Mouse (Mus musculus) midbrain, embryonic 11.5 days (tissue): ENCODE results near the gene Zfp663. TPM values are rescaled to one million over a fixed set of nuclear protein-coding genes. Genes with fewer than 3 reads are reported as not detected.

Source experiments
- ATAC-seq: fragments of 200-750 bp; cut with Nextera tagmentation; 2 replicates; pipeline ENCODE4 v1.8.0; 2017; ENCODE audit warnings: moderate TSS enrichment, moderate library complexity; ENCODE audit not compliant: low FRiP score
- DNase-seq: peaks from one replicate; pipeline ENCODE4 v3.0.0; 2015; ENCODE audit warnings: low spot score; ENCODE audit errors: missing footprints
- H3K27ac ChIP-seq: fragments of 300-500 bp; sonication (generic); 2 replicates; pipeline ENCODE4 v1.5.1; 2014; ENCODE audit warnings: low read depth, low read length
- H3K27me3 ChIP-seq: fragments of 300-500 bp; sonication (generic); 2 replicates; pipeline ENCODE4 v1.6.1; 2014; ENCODE audit warnings: mild to moderate bottlenecking, low read length, moderate library complexity, mixed read lengths; ENCODE audit not compliant: control insufficient read depth, insufficient read depth
- H3K36me3 ChIP-seq: fragments of 300-500 bp; sonication (generic); 2 replicates; pipeline ENCODE4 v1.6.1; 2014; ENCODE audit warnings: mild to moderate bottlenecking, low read length, moderate library complexity, mixed read lengths; ENCODE audit not compliant: control insufficient read depth, insufficient read depth
- H3K4me1 ChIP-seq: fragments of 300-500 bp; sonication (generic); 2 replicates; pipeline ENCODE4 v1.6.1; 2014; ENCODE audit warnings: low read length; ENCODE audit not compliant: control insufficient read depth, insufficient read depth
- H3K4me2 ChIP-seq: fragments of 300-500 bp; sonication (generic); 2 replicates; pipeline ENCODE4 v1.6.1; 2014; ENCODE audit warnings: mild to moderate bottlenecking, moderate library complexity
- H3K4me3 ChIP-seq: fragments of 300-500 bp; sonication (generic); 2 replicates; pipeline ENCODE4 v1.5.1; 2014; ENCODE audit warnings: low read depth, low read length
- H3K9ac ChIP-seq: fragments of 300-500 bp; sonication (generic); 2 replicates; pipeline ENCODE4 v1.6.1; 2014; ENCODE audit warnings: low read length
- H3K9me3 ChIP-seq: fragments of 300-500 bp; sonication (generic); 2 replicates; pipeline ENCODE4 v1.6.1; 2016; ENCODE audit warnings: low read length; ENCODE audit not compliant: control insufficient read depth
- WGBS: fragments of 180-500 bp; shearing (Covaris S2); extraction: QIAGEN DNeasy Blood & Tissue Kit; methylation state at CpG from one replicate; pipeline ENCODE4 v1.1.7; 2014; 5-methylcytosine and 5-hydroxymethylcytosine counted together
- polyA plus RNA-seq: library from polyadenylated mRNA; unstranded; fragments of >200 nt; fragmentation: Nextera tagmentation; extraction: Ambion mirVana; gene quantifications from 2 replicates; pipeline ENCODE4 v1.2.1, GENCODE M21; 2014

Gene Zfp663
- 9.0 and 10.1 TPM in 2 replicates for polyA plus RNA-seq

DNA sequence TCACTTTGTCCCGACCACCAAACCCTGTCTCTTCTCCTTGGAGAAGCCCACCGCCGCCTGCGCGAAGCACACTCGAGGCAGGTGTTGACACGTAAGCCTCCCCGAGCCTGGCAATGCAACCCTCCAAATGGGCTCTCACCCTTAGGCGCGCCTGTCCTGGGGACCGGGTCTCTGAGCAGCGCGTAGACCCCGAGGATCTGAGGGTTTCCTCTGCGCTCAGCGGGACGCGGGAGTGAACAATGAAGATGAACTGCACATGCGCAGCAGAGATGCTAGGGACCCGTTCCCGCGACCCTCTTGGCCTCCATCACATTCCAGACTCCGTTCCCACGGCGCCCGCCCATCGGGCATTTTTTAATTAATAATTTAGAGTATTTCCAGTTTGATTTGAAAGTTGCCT is at the start of gene Zfp663:
TSS of gene Zfp663 (minus strand) at position 234 of the 400 bp plus-strand sequence.
- peak within 1 kb of the TSS; percentile 77 for H3K4me2 ChIP-seq
- DNase-seq (peak; percentile 98), ATAC-seq (peak; percentile 69)
- H3K9me3 ChIP-seq = no peaks in the 10 kb centered on the region
- H3K4me3 ChIP-seq = peak within 1 kb of the TSS; percentile 47
- H3K27ac ChIP-seq = peak within 1 kb of the TSS; percentile 69
- no peaks in the 10 kb centered on the region for H3K36me3 ChIP-seq
- WGBS = 1% methylated on average over 27 of the region's 27 CpGs
- H3K9ac ChIP-seq = peak within 1 kb of the TSS; percentile 68
- peaks cover 10% of the 10 kb centered on the region for H3K4me1 ChIP-seq
- H3K27me3 ChIP-seq = peaks cover 2% of the 10 kb centered on the region; the same call in 1 of the 2 replicates

DNA sequence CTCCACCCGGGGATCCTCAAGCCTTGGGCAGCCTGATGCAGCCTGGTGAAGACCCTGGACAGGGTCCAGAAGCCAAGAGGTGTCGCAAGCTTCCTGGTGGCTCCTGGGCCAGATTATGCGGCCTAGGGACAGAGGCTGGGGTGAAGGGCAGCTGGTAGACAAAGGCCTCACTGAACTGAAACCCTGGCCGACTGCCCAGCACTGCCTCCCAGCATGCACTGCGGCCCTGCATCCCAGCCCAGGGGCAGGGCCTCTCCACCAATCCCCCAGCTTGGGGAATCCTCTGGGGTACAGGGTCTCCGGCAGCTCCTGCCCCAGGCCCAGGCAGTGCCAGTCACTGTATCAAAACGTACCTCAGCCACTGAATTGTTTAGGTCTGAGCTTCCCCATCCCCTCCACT is 48.8 kb upstream of the Zfp663 start:
- peak overlapping the region; percentile 25 for H3K27ac ChIP-seq
- no peaks in the 10 kb centered on the region for H3K36me3 ChIP-seq
- peak overlapping the region; percentile 30; the same call in 1 of the 2 replicates for H3K9ac ChIP-seq
- DNase-seq (no peak), ATAC-seq (peak; percentile 36)
- no peaks in the 10 kb centered on the region for H3K27me3 ChIP-seq
- H3K4me3 ChIP-seq = no peak overlapping the region
- WGBS = 50% methylated on average over 7 of the region's 7 CpGs
- peaks cover 35% of the 10 kb centered on the region for H3K4me1 ChIP-seq
- no peaks in the 10 kb centered on the region for H3K9me3 ChIP-seq
- H3K4me2 ChIP-seq = no peak overlapping the region

DNA sequence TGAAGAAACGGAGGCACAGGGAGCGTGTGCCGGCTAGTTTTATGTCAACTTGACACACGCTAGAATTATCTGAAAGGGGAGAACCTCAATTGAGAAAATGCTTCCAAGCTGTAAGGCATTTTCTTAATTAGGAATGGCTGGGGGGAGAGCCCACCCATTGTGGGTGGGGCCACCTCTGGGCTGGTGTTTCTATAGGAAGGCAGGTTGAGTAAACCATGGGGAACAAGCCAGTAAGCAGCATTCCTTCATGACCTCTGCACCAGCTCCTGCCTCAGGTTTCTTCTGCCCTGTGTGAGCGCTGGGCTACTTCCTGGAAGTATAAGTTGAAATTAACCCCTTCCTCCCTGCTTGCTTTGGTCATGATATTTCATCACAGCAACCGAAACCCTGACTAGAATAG is 47.3 kb upstream of the Zfp663 start:
- Histone ChIP-seq H3K27ac (peak overlapping the region; percentile 22; the same call in 1 of the 2 replicates), H3K9ac (no peak overlapping the region), H3K4me1 (peaks cover 35% of the 10 kb centered on the region), H3K4me2 (no peak overlapping the region), H3K27me3 (no peaks in the 10 kb centered on the region), H3K9me3 (no peaks in the 10 kb centered on the region), H3K4me3 (no peak overlapping the region), H3K36me3 (no peaks in the 10 kb centered on the region)
- no peak for ATAC-seq
- DNase-seq = no peak
- 72% methylated on average over 6 of the region's 6 CpGs for WGBS

DNA sequence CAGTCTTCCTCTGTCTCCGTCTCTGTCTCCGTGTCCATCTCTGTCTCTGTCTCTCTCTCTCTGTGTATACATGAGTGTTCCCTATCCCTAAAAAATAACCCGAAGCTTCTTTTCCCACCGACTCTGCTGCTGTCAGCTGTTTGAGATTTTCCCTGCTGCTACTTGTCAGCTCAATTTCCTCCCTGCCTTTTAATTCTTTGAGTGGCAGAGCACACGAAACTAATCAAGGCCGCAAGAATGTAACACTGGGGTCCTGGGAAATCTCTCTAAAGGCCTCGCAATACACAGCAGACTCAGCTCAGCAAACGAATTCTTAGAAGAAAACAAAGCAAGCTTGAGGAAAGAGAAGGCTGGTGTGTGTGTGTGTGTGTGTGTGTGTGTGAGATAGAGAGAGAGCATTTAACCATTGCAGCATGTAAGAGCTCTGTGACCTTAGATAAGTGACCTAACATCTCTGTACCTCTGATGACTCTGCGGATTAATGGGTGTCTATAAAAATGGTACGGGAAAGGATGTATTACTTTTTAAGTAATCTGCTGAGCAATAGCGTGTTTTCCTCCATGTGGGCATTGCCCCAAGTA is 46.7 kb upstream of the Zfp663 start:
- DNase-seq (peak; percentile 90), ATAC-seq (peak; percentile 36)
- Histone ChIP-seq H3K9me3 (no peaks in the 10 kb centered on the region), H3K4me3 (no peak overlapping the region), H3K27me3 (no peaks in the 10 kb centered on the region), H3K4me1 (peaks cover 35% of the 10 kb centered on the region), H3K4me2 (no peak overlapping the region), H3K9ac (no peak overlapping the region), H3K36me3 (no peaks in the 10 kb centered on the region), H3K27ac (peak overlapping the region; percentile 52; the same call in 1 of the 2 replicates)
- WGBS = 45% methylated on average over 11 of the region's 11 CpGs

DNA sequence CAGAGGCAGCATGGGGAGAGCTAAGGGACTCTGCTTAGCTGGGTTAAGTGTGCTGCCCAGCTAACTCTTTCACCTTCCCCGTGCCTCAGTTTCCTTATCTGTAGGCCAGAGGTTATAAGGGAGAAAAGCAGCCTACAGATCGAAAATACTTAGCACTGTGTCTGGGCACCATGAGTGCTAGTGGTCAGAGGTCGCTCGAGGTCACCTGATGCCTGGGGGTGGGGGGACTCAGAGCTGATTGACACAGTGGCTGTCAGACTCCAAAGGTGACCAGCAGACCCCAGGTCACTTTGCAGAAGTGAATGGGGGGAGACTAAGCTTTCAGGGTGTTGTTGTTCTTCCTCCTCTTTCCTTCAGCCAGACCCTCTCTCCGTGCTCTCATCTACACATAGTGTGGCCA is 45.8 kb upstream of the Zfp663 start:
- Histone ChIP-seq H3K9me3 (no peaks in the 10 kb centered on the region), H3K27ac (peak overlapping the region; percentile 52), H3K27me3 (no peaks in the 10 kb centered on the region), H3K9ac (no peak overlapping the region), H3K4me3 (no peak overlapping the region), H3K4me1 (peaks cover 29% of the 10 kb centered on the region), H3K36me3 (no peaks in the 10 kb centered on the region), H3K4me2 (no peak overlapping the region)
- ATAC-seq (no peak; the same call in 1 of the 2 replicates), DNase-seq (peak; percentile 69)
- WGBS = 76% methylated on average over 5 of the region's 5 CpGs

DNA sequence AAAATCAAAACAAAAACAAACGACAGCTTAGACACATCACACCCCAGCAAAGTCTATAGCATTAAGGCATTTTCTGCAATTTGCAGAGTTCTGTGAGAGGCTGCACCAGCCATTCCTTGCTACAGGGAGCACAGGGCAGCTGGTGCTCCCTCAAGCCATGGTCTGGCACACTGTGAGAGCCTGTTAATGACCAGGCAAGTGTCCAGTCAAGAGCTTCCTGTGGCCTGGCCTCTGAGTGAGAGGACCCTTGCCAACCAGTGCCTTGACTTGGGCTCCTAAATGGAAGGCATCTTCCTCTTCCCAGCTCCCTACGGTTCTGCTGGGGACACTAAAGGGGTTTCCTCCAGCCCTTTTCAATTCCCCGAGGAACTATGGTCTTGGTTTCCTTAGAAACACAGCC is 45.4 kb upstream of the Zfp663 start:
- no peak overlapping the region for H3K9ac ChIP-seq
- H3K27me3 ChIP-seq = no peaks in the 10 kb centered on the region
- H3K36me3 ChIP-seq = no peaks in the 10 kb centered on the region
- no peak overlapping the region for H3K4me2 ChIP-seq
- peak overlapping the region; percentile 52; the same call in 1 of the 2 replicates for H3K27ac ChIP-seq
- DNase-seq (peak; percentile 69), ATAC-seq (no peak)
- WGBS = 39% methylated on average over 3 of the region's 3 CpGs
- no peaks in the 10 kb centered on the region for H3K9me3 ChIP-seq
- peaks cover 29% of the 10 kb centered on the region for H3K4me1 ChIP-seq
- no peak overlapping the region for H3K4me3 ChIP-seq

DNA sequence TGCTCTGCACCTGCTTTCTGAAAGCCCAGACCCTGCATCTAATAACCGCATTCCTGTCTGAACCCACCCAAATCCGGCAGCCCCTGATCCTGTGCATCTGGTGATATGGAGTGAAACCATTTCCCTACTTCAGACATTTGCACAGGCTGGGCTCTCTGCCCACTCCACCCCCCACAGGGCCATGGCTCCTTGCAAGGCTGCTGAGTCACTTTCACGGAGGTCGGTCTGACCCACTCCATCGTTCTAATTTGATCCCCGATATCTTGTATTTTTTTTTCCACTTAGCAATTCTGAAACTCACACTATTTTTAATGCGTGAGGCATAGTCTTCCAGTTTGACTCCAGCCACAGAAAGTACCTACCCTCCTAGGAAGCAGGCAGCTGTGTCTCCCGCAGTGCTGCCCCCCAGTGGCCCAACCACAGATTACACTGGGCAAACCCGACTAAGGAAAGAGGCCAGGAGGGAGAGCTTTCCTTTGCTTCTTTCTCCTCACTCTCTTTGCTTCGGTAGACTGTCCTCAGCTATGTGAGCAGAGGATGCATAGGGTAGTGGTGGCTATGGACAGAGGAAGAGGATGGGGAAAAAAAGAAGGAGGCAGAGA is 39.3 kb upstream of the Zfp663 start:
- Histone ChIP-seq H3K4me1 (no peaks in the 10 kb centered on the region), H3K4me3 (no peak overlapping the region), H3K9ac (no peak overlapping the region), H3K27ac (no peak overlapping the region), H3K27me3 (no peaks in the 10 kb centered on the region), H3K4me2 (no peak overlapping the region), H3K9me3 (no peaks in the 10 kb centered on the region), H3K36me3 (no peaks in the 10 kb centered on the region)
- no peak for ATAC-seq
- WGBS = 44% methylated on average over 10 of the region's 10 CpGs
- peak; percentile 97 for DNase-seq

DNA sequence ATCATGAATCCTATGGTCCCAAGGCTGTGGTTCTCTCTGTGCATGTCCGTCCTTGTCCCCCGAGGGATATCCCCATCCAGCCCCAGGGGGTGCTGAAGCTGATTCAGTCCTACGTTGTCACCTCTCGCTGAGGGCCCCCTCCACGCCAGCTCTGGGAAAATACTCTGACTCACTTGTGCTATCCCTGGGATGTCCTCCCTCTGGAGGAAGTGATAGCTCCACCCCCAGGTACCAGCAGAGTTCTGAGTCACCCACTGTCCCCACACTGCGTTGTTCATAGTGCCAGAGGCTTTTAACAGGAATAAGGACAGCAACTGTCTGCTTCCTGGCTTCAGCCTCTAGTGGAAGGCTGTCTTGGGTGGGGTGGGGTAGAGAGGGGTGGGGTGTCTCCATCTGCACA is 36.8 kb upstream of the Zfp663 start:
- DNase-seq (no peak), ATAC-seq (no peak)
- 64% methylated on average over 6 of the region's 6 CpGs for WGBS
- H3K27me3 ChIP-seq = no peaks in the 10 kb centered on the region
- no peaks in the 10 kb centered on the region for H3K36me3 ChIP-seq
- H3K9me3 ChIP-seq = no peaks in the 10 kb centered on the region
- H3K4me1 ChIP-seq = no peaks in the 10 kb centered on the region
- H3K27ac ChIP-seq = no peak overlapping the region
- H3K9ac ChIP-seq = no peak overlapping the region
- no peak overlapping the region for H3K4me3 ChIP-seq
- no peak overlapping the region for H3K4me2 ChIP-seq

DNA sequence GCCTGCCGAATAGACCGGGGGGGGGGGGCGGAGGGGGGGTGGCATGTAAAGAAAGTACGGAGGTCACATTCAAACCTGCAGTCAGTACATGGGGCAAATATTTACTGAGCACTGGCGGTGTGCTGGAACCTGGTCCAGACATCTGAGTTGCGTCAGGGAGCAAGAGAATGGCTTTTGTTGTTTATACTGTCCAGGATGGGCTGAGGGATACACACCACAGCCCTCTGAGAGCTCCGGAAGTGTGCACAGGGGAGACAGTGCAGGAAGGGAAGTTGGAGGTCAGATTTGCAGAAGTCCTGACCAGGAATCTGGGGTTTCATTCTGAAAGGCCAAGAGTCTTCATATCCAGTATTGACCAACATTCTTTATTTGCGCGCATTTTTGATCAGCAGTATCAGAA is 36.4 kb upstream of the Zfp663 start:
- H3K36me3 ChIP-seq = no peaks in the 10 kb centered on the region
- ATAC-seq (no peak), DNase-seq (no peak)
- no peaks in the 10 kb centered on the region for H3K9me3 ChIP-seq
- no peak overlapping the region for H3K4me2 ChIP-seq
- H3K27ac ChIP-seq = no peak overlapping the region
- WGBS = 82% methylated on average over 9 of the region's 9 CpGs
- H3K4me3 ChIP-seq = no peak overlapping the region
- H3K9ac ChIP-seq = no peak overlapping the region
- no peaks in the 10 kb centered on the region for H3K4me1 ChIP-seq
- H3K27me3 ChIP-seq = no peaks in the 10 kb centered on the region
